ENCODE assay signal across 14 mouse cellular contexts in genomic region chr11:98900529-98901125, GRCm38 (mm10). TPM values are rescaled to one million over a fixed set of nuclear protein-coding genes. Genes with fewer than 3 reads are reported as not detected.
DNase-seq lines count a peak whose midpoint lies in the region; ATAC-seq and TF ChIP-seq lines count a peak whose summit lies in the region.
"Had no signal": no experiment of that assay in that cellular context is flagged by ENCODE, and none has a peak within 500 bp of the region (broad histone marks: within the 10 kb centered on the region; RNA-seq: fewer than 3 reads in every experiment).

No protein-coding gene starts in this region.

- no peak for TF ChIP-seq EP300 in heart, adult 2 months (IDR thresholded peaks at IDR 0.05; ENCODE audit: insufficient read depth, low read depth, low read length)

- no peaks in the 10 kb centered on the region for H3K9me3 ChIP-seq in megakaryocyte, embryonic 14.5 days
- H3K9me3 ChIP-seq in hindbrain, embryonic 14.5 days (ENCODE audit: control insufficient read depth, low read length), result no peaks in the 10 kb centered on the region
- H3K9me3 ChIP-seq: forebrain, embryonic 10.5 days; neural tube, embryonic 15.5 days had no signal

- H3K36me3 ChIP-seq in heart, adult 2 months (ENCODE audit: control insufficient read depth, insufficient read depth, low read length), result no peaks in the 10 kb centered on the region
- H3K36me3 ChIP-seq in thymus, adult 2 months (ENCODE audit: control insufficient read depth, insufficient read depth, low read length), result peaks cover 39% of the 10 kb centered on the region
- peaks cover 92% of the 10 kb centered on the region for H3K36me3 ChIP-seq in megakaryocyte, embryonic 14.5 days (replicated peaks; ENCODE audit: low read length)
- H3K36me3 ChIP-seq in hindbrain, embryonic 14.5 days (replicated peaks; ENCODE audit: control insufficient read depth, insufficient read depth), result peaks cover 93% of the 10 kb centered on the region

- no peaks in the 10 kb centered on the region for H3K27me3 ChIP-seq in heart, adult 2 months (ENCODE audit: control insufficient read depth, insufficient read depth, low read length)
- H3K27me3 ChIP-seq in thymus, adult 2 months (ENCODE audit: control insufficient read depth, insufficient read depth, low read length), result no peaks in the 10 kb centered on the region
- no peaks in the 10 kb centered on the region for H3K27me3 ChIP-seq in megakaryocyte, embryonic 14.5 days (replicated peaks)
- H3K27me3 ChIP-seq in hindbrain, embryonic 14.5 days (ENCODE audit: control insufficient read depth, insufficient read depth, low read length), result no peaks in the 10 kb centered on the region
- H3K27me3 ChIP-seq: neural tube, embryonic 15.5 days had no signal

- no peak for TF ChIP-seq CTCF in heart, adult 2 months (IDR thresholded peaks at IDR 0.05)
- no peak for TF ChIP-seq CTCF in thymus, adult 2 months (IDR thresholded peaks at IDR 0.05; ENCODE audit: borderline replicate concordance, control insufficient read depth, extremely low read depth, insufficient read depth, low read length, poor library complexity)
- TF ChIP-seq CTCF in layer of hippocampus, adult 2 months (conservative IDR thresholded peaks at IDR 0.05), result no peak

- peak in 1 of 2 experiments; percentile 34 for DNase-seq in heart, adult 2 months
- no peak for DNase-seq in heart, postnatal 10 days
- DNase-seq in thymus, adult 2 months, result peak; percentile 43
- DNase-seq in thymus, postnatal 10 days (ENCODE audit: low spot score in 2 of 2), result no peak
- no peak for DNase-seq in layer of hippocampus, adult 2 months (ENCODE audit: low spot score in 2 of 2)
- no peak for DNase-seq in hindbrain, embryonic 14.5 days (ENCODE audit: low spot score)
- DNase-seq in layer of hippocampus, adult 8-10 months (ENCODE audit: low spot score in 2 of 2), result no peak
- DNase-seq: kidney, adult 11 months; right cerebral cortex, postnatal 14 days had no signal

- no peak overlapping the region for H3K9ac ChIP-seq in heart, adult 2 months (ENCODE audit: low read depth, low read length)
- H3K9ac ChIP-seq in hindbrain, embryonic 14.5 days, result no peak overlapping the region
- H3K9ac ChIP-seq: liver, embryonic 14.5 days; neural tube, embryonic 15.5 days had no signal

- peaks cover 2% of the 10 kb centered on the region; the same call in 1 of the 2 replicates for H3K4me1 ChIP-seq in heart, adult 2 months (ENCODE audit: control insufficient read depth, insufficient read depth, low read length)
- peaks cover 9% of the 10 kb centered on the region for H3K4me1 ChIP-seq in thymus, adult 2 months (replicated peaks; ENCODE audit: control insufficient read depth, insufficient read depth, low read length)
- peaks cover 47% of the 10 kb centered on the region for H3K4me1 ChIP-seq in megakaryocyte, embryonic 14.5 days
- no peaks in the 10 kb centered on the region for H3K4me1 ChIP-seq in hindbrain, embryonic 14.5 days (replicated peaks; ENCODE audit: control insufficient read depth, insufficient read depth, low read length)
- H3K4me1 ChIP-seq: neural tube, embryonic 15.5 days had no signal

- no peak overlapping the region for H3K4me3 ChIP-seq in heart, adult 2 months
- peak overlapping the region; percentile 28 for H3K4me3 ChIP-seq in thymus, adult 2 months (ENCODE audit: control insufficient read depth, insufficient read depth, low read length)
- H3K4me3 ChIP-seq in megakaryocyte, embryonic 14.5 days (replicated peaks), result peak overlapping the region; percentile 47
- H3K4me3 ChIP-seq in layer of hippocampus, adult 2 months, result no peak overlapping the region
- H3K4me3 ChIP-seq in hindbrain, embryonic 14.5 days (replicated peaks; ENCODE audit: low read length), result no peak overlapping the region
- H3K4me3 ChIP-seq: forebrain, embryonic 10.5 days; neural tube, embryonic 15.5 days had no signal

- no peak overlapping the region for H3K4me2 ChIP-seq in hindbrain, embryonic 14.5 days (replicated peaks)
- H3K4me2 ChIP-seq: midbrain, embryonic 11.5 days; neural tube, embryonic 15.5 days had no signal

- H3K79me2 ChIP-seq in heart, adult 2 months (replicated peaks; ENCODE audit: control insufficient read depth, insufficient read depth, low read length), result no peaks in the 10 kb centered on the region

- no peak for TF ChIP-seq POLR2A in heart, adult 2 months (IDR thresholded peaks at IDR 0.05; ENCODE audit: insufficient read depth, low read depth, low read length)
- no peak for TF ChIP-seq POLR2A in thymus, adult 2 months (IDR thresholded peaks at IDR 0.05; ENCODE audit: control insufficient read depth, extremely low read depth, insufficient read depth, low read length, poor library complexity)

- peak overlapping the region; percentile 24; the same call in 1 of the 2 replicates for H3K27ac ChIP-seq in heart, adult 2 months
- H3K27ac ChIP-seq in thymus, adult 2 months (ENCODE audit: control insufficient read depth, insufficient read depth, low read length), result peak overlapping the region; percentile 68
- H3K27ac ChIP-seq in layer of hippocampus, adult 2 months, result no peak overlapping the region
- H3K27ac ChIP-seq in hindbrain, embryonic 14.5 days, result no peak overlapping the region
- H3K27ac ChIP-seq: forebrain, embryonic 10.5 days; liver, embryonic 14.5 days; neural tube, embryonic 15.5 days had no signal

- intact Hi-C loops in heart, adult 2 months (cut with DNase I), result no loop called here
- intact Hi-C loops in heart, postnatal 10 days (cut with DNase I), result no loop called here

- 52% methylated on average over 12 of the region's 12 CpGs for WGBS in heart, adult 2 months
- 12% methylated on average over 12 of the region's 12 CpGs for WGBS in thymus, adult 2 months
- 86% methylated on average over 12 of the region's 12 CpGs for WGBS in hindbrain, embryonic 14.5 days

- no peak for ATAC-seq in hindbrain, embryonic 14.5 days (ENCODE audit: low FRiP score)

RNA-seq across cellular contexts. Expression of gene Cdc6, which starts 7.0 kb away (rescaled TPM):
- under 1 TPM; 0.13 to 0.32 TPM for total RNA-seq in heart, adult 2 months (2021)
- 0.14 and 0.26 TPM in 2 replicates for polyA plus RNA-seq in heart, adult 2 months (2012; rRNA removed)
- total RNA-seq in heart, postnatal 10 days (2021), result 1 to 10 TPM; 3.3 to 3.6 TPM
- 8.4 and 12.2 TPM in 2 replicates for polyA plus RNA-seq in thymus, adult 2 months (2012; rRNA removed)
- polyA plus RNA-seq in megakaryocyte, embryonic 14.5 days (2012; ENCODE audit: insufficient read depth, low replicate concordance), result 0.44 TPM in 1 of 2 replicates, not detected in the other
- total RNA-seq in layer of hippocampus, adult 2 months (2021), result under 1 TPM; 0.52 to 0.64 TPM
- 4.3 and 5.2 TPM in 2 replicates for polyA plus RNA-seq in hindbrain, embryonic 14.5 days (2014; fragmentation: Nextera tagmentation; extraction: Ambion mirVana)
- total RNA-seq in layer of hippocampus, adult 8-10 months (2022), result 1 to 10 TPM in 1 of 4 experiments, under 1 TPM in 3; 0.36 to 1.2 (median 0.44) TPM

RNA-seq across cellular contexts. Expression of gene Rara, which starts 27.0 kb away (rescaled TPM):
- 10 to 100 TPM; 10.1 to 12.8 TPM for total RNA-seq in heart, adult 2 months (2021)
- 7.1 and 10.9 TPM in 2 replicates for polyA plus RNA-seq in heart, adult 2 months (2012; rRNA removed)
- 10 to 100 TPM; 31.9 to 33.0 TPM for total RNA-seq in heart, postnatal 10 days (2021)
- 63.5 and 74.1 TPM in 2 replicates for polyA plus RNA-seq in thymus, adult 2 months (2012; rRNA removed)
- 11.8 and 25.3 TPM in 2 replicates for polyA plus RNA-seq in megakaryocyte, embryonic 14.5 days (2012; ENCODE audit: insufficient read depth, low replicate concordance)
- 10 to 100 TPM; 15.4 to 19.0 TPM for total RNA-seq in layer of hippocampus, adult 2 months (2021)
- polyA plus RNA-seq in hindbrain, embryonic 14.5 days (2014; fragmentation: Nextera tagmentation; extraction: Ambion mirVana), result 18.4 and 18.7 TPM in 2 replicates
- 10 to 100 TPM; 17.3 to 20.2 (median 19.4) TPM for total RNA-seq in layer of hippocampus, adult 8-10 months (2022)

RNA-seq across cellular contexts. Expression of gene Wipf2, which starts 37.2 kb away (rescaled TPM):
- 1 to 10 TPM; 9.1 to 9.6 TPM for total RNA-seq in heart, adult 2 months (2021)
- 4.0 and 5.1 TPM in 2 replicates for polyA plus RNA-seq in heart, adult 2 months (2012; rRNA removed)
- total RNA-seq in heart, postnatal 10 days (2021), result 10 to 100 TPM; 12.4 to 13.0 TPM
- polyA plus RNA-seq in thymus, adult 2 months (2012; rRNA removed), result 23.9 and 30.3 TPM in 2 replicates
- 7.3 and 10.6 TPM in 2 replicates for polyA plus RNA-seq in megakaryocyte, embryonic 14.5 days (2012; ENCODE audit: insufficient read depth, low replicate concordance)
- 10 to 100 TPM; 68.6 to 70.9 TPM for total RNA-seq in layer of hippocampus, adult 2 months (2021)
- 4.7 and 4.8 TPM in 2 replicates for polyA plus RNA-seq in hindbrain, embryonic 14.5 days (2014; fragmentation: Nextera tagmentation; extraction: Ambion mirVana)
- 10 to 100 TPM; 69.4 to 86.8 (median 80.7) TPM for total RNA-seq in layer of hippocampus, adult 8-10 months (2022)

Comparison
In these comparisons a context has a peak if more than half of its experiments do, and no peak if none do; other contexts are left out.
1. H3K27ac ChIP-seq: peak in heart, adult 2 months (single experiment) and thymus, adult 2 months (single experiment); none in layer of hippocampus, adult 2 months (single experiment) and hindbrain, embryonic 14.5 days (single experiment).
2. H3K4me3 ChIP-seq: peak in thymus, adult 2 months (single experiment) and megakaryocyte, embryonic 14.5 days (single experiment); none in heart, adult 2 months (single experiment), layer of hippocampus, adult 2 months (single experiment) and hindbrain, embryonic 14.5 days (single experiment).
3. RNA of gene Wipf2, which starts 37.2 kb away (total RNA-seq): 69.4 to 86.8 TPM in layer of hippocampus, adult 8-10 months and 68.6 to 70.9 TPM in layer of hippocampus, adult 2 months; 12.4 to 13.0 TPM in heart, postnatal 10 days and 9.1 to 9.6 TPM in heart, adult 2 months; every median in the first group is over 4 times any median in the second.